Mouse (Mus musculus) liver, postnatal 0 days (tissue): ENCODE measurements at regions not wholly inside any gene's neighbourhood (a gene's known extent, or its start where the extent isn't known, plus 50 kb on each side); places are given as distances from the start of the nearest gene placed in this dataset.

Experiments
- ATAC-seq: fragments of 200-750 bp; cut with Nextera tagmentation; 2 replicates; pipeline ENCODE4 v1.8.0; 2017; ENCODE audit warnings: mild to moderate bottlenecking, moderate library complexity
- DNase-seq: peaks from one replicate; pipeline ENCODE4 v3.0.0-alpha.2; 2016
- H3K27ac ChIP-seq: fragments of 300-500 bp; sonication (generic); 2 replicates; pipeline ENCODE4 v1.5.1; 2014; ENCODE audit warnings: antibody characterized with exemption, moderate library complexity, mild to moderate bottlenecking, low read depth
- H3K27me3 ChIP-seq: fragments of 300-500 bp; sonication (generic); 2 replicates; pipeline ENCODE4 v1.6.1; 2014; ENCODE audit warnings: low read length, control low read depth, mixed read lengths; ENCODE audit not compliant: insufficient read depth
- H3K36me3 ChIP-seq: fragments of 300-500 bp; sonication (generic); replicated peaks from 2 replicates; pipeline ENCODE4 v1.6.1; 2014; ENCODE audit warnings: mild to moderate bottlenecking, control low read depth, low read length, moderate library complexity, mixed read lengths; ENCODE audit not compliant: insufficient read depth
- H3K4me1 ChIP-seq: fragments of 300-500 bp; sonication (generic); 2 replicates; pipeline ENCODE4 v1.6.1; 2014; ENCODE audit warnings: antibody characterized with exemption, mild to moderate bottlenecking, control low read depth; ENCODE audit not compliant: insufficient read depth
- H3K4me2 ChIP-seq: fragments of 300-500 bp; sonication (generic); 2 replicates; pipeline ENCODE4 v1.6.1; 2014; ENCODE audit warnings: low read depth, mild to moderate bottlenecking, low read length, moderate library complexity, mixed read lengths
- H3K4me3 ChIP-seq: fragments of 300-500 bp; sonication (generic); 2 replicates; pipeline ENCODE4 v1.5.1; 2014; ENCODE audit warnings: low read depth, low read length
- H3K9ac ChIP-seq: fragments of 300-500 bp; sonication (generic); replicated peaks from 2 replicates; pipeline ENCODE4 v1.6.1; 2014; ENCODE audit warnings: mild to moderate bottlenecking, moderate library complexity
- H3K9me3 ChIP-seq: fragments of 300-500 bp; sonication (generic); 2 replicates; pipeline ENCODE4 v1.6.1; 2016; ENCODE audit warnings: mild to moderate bottlenecking, control low read depth, low read length, mixed read lengths
- CTCF ChIP-seq: sonication (generic); IDR thresholded peaks from 2 replicates; pipeline ENCODE4 v1.5.1; 2016; ENCODE audit warnings: antibody characterized with exemption, low read depth
- EP300 ChIP-seq: IDR thresholded peaks from 2 replicates; pipeline ENCODE4 v1.6.1; 2016; ENCODE audit warnings: antibody characterized with exemption, low read depth, mild to moderate bottlenecking
- WGBS: fragments of 180-500 bp; shearing (Covaris S2); extraction: QIAGEN DNeasy Blood & Tissue Kit; methylation state at CpG from one replicate; pipeline ENCODE4 v1.1.7; 2014; ENCODE audit not compliant: insufficient replicate concordance; 5-methylcytosine and 5-hydroxymethylcytosine counted together

- Histone ChIP-seq H3K27me3 (no peaks in the 10 kb centered on the region), H3K9me3 (no peaks in the 10 kb centered on the region), H3K27ac (no peak overlapping the region), H3K36me3 (no peaks in the 10 kb centered on the region), H3K4me3 (no peak overlapping the region), H3K4me1 (no peaks in the 10 kb centered on the region), H3K4me2 (no peak overlapping the region), H3K9ac (no peak overlapping the region)
- DNase-seq (no peak), ATAC-seq (no peak)
- 81% methylated on average over 1 of the region's 1 CpGs for WGBS
- TF ChIP-seq EP300, result no peak
- TF ChIP-seq CTCF, result no peak
Measured at GRCm38 (mm10) chr3:60916411-60916810, 86.2 kb upstream of the P2ry1 start.

GRCm38 (mm10) chr3:60917271-60917670 lies 85.3 kb upstream of the P2ry1 start:
- Histone ChIP-seq H3K9ac (no peak overlapping the region), H3K9me3 (no peaks in the 10 kb centered on the region), H3K4me1 (no peaks in the 10 kb centered on the region), H3K4me2 (no peak overlapping the region), H3K27ac (no peak overlapping the region), H3K36me3 (no peaks in the 10 kb centered on the region), H3K4me3 (no peak overlapping the region), H3K27me3 (no peaks in the 10 kb centered on the region)
- TF ChIP-seq EP300 (no peak), CTCF (no peak)
- DNase-seq (no peak), ATAC-seq (no peak)
- WGBS, result 70% methylated on average over 3 of the region's 3 CpGs

GRCm38 (mm10) chr3:60926024-60926547 lies 76.5 kb upstream of the P2ry1 start:
- Histone ChIP-seq H3K27me3 (no peaks in the 10 kb centered on the region), H3K4me3 (no peak overlapping the region), H3K4me2 (no peak overlapping the region), H3K9ac (no peak overlapping the region), H3K36me3 (no peaks in the 10 kb centered on the region), H3K4me1 (no peaks in the 10 kb centered on the region), H3K27ac (no peak overlapping the region), H3K9me3 (no peaks in the 10 kb centered on the region)
- 76% methylated on average over 9 of the region's 9 CpGs for WGBS
- DNase-seq (no peak), ATAC-seq (peak; percentile 29; the same call in 1 of the 2 replicates)
- TF ChIP-seq CTCF (no peak), EP300 (0 out of 2 replicates have a peak, but pooled peaks have one; percentile 52)

GRCm38 (mm10) chr3:60928910-60929309 lies 73.7 kb upstream of the P2ry1 start:
- DNase-seq (no peak), ATAC-seq (peak; percentile 17; the same call in 1 of the 2 replicates)
- TF ChIP-seq EP300 (no peak), CTCF (no peak)
- H3K27me3 ChIP-seq, result no peaks in the 10 kb centered on the region
- no peak overlapping the region for H3K4me3 ChIP-seq
- no peaks in the 10 kb centered on the region for H3K9me3 ChIP-seq
- H3K4me2 ChIP-seq, result no peak overlapping the region
- H3K36me3 ChIP-seq, result no peaks in the 10 kb centered on the region
- WGBS, result 55% methylated on average over 4 of the region's 4 CpGs
- H3K27ac ChIP-seq, result no peak overlapping the region
- H3K9ac ChIP-seq, result no peak overlapping the region
- H3K4me1 ChIP-seq, result no peaks in the 10 kb centered on the region

- 73% methylated on average over 1 of the region's 1 CpGs for WGBS
- no peaks in the 10 kb centered on the region for H3K27me3 ChIP-seq
- no peaks in the 10 kb centered on the region for H3K36me3 ChIP-seq
- no peaks in the 10 kb centered on the region for H3K9me3 ChIP-seq
- no peak overlapping the region for H3K4me2 ChIP-seq
- TF ChIP-seq EP300 (no peak), CTCF (no peak)
- no peak overlapping the region for H3K9ac ChIP-seq
- no peak for DNase-seq
- no peak overlapping the region for H3K27ac ChIP-seq
- H3K4me3 ChIP-seq, result no peak overlapping the region
- no peaks in the 10 kb centered on the region for H3K4me1 ChIP-seq
- ATAC-seq, result no peak
Measured at GRCm38 (mm10) chr3:60934492-60934891, 68.1 kb upstream of the P2ry1 start.

GRCm38 (mm10) chr3:60941451-60941850 lies 61.1 kb upstream of the P2ry1 start:
- 71% methylated on average over 2 of the region's 2 CpGs for whole genome bisulfite sequencing
- H3K9me3 ChIP-seq, result no peaks in the 10 kb centered on the region
- DNase-seq, result no peak
- no peak for ATAC-seq
- H3K27ac ChIP-seq, result no peak overlapping the region
- H3K27me3 ChIP-seq, result no peaks in the 10 kb centered on the region
- no peak overlapping the region for H3K4me3 ChIP-seq
- no peak for TF ChIP-seq CTCF
- no peak for TF ChIP-seq EP300
- no peaks in the 10 kb centered on the region for H3K4me1 ChIP-seq
- H3K4me2 ChIP-seq, result no peak overlapping the region
- no peaks in the 10 kb centered on the region for H3K36me3 ChIP-seq
- H3K9ac ChIP-seq, result no peak overlapping the region

- TF ChIP-seq CTCF (no peak), EP300 (no peak)
- H3K27ac ChIP-seq, result no peak overlapping the region
- no peak overlapping the region for H3K4me2 ChIP-seq
- 62% methylated on average over 4 of the region's 4 CpGs for WGBS
- no peaks in the 10 kb centered on the region for H3K36me3 ChIP-seq
- no peak overlapping the region for H3K4me3 ChIP-seq
- no peak for DNase-seq
- no peaks in the 10 kb centered on the region for H3K27me3 ChIP-seq
- no peaks in the 10 kb centered on the region for H3K4me1 ChIP-seq
- H3K9me3 ChIP-seq, result no peaks in the 10 kb centered on the region
- no peak overlapping the region for H3K9ac ChIP-seq
- no peak for ATAC-seq
Measured at GRCm38 (mm10) chr3:60948897-60949296, 53.7 kb upstream of the P2ry1 start.
